Mouse (Mus musculus) testis, adult 2 months (tissue): ENCODE measurements around the gene Magi1.
"Not testable (repeated sequence)": the region's sequence is repeated elsewhere in the genome, so short reads cannot be mapped to it uniquely, and the experiment has no call there.

Experiments used
- CTCF ChIP-seq: fragments of 200-500 bp; IDR thresholded peaks from 2 replicates; pipeline ENCODE4 v1.5.1; 2012; ENCODE audit warnings: low read depth, mild to moderate bottlenecking, inconsistent platforms, low read length, moderate library complexity; ENCODE audit not compliant: control insufficient read depth, insufficient read depth, insufficient replicate concordance
- POLR2A ChIP-seq: fragments of 200-500 bp; IDR thresholded peaks from 2 replicates; pipeline ENCODE4 v1.6.1; 2012; ENCODE audit warnings: low read depth, mild to moderate bottlenecking, inconsistent platforms, low read length, moderate library complexity; ENCODE audit not compliant: control insufficient read depth

GRCm38 (mm10) chr6:93629735-93630291 is 653.9 kb downstream of the Magi1 start:
- TF ChIP-seq POLR2A, CTCF: not testable (repeated sequence)
